Mouse (Mus musculus): Measurements from ENCODE around the gene Tepsin.
A peak's percentile ranks its signal among the peaks of the same experiment; 100 is the strongest.

Gene Tepsin

DNA sequence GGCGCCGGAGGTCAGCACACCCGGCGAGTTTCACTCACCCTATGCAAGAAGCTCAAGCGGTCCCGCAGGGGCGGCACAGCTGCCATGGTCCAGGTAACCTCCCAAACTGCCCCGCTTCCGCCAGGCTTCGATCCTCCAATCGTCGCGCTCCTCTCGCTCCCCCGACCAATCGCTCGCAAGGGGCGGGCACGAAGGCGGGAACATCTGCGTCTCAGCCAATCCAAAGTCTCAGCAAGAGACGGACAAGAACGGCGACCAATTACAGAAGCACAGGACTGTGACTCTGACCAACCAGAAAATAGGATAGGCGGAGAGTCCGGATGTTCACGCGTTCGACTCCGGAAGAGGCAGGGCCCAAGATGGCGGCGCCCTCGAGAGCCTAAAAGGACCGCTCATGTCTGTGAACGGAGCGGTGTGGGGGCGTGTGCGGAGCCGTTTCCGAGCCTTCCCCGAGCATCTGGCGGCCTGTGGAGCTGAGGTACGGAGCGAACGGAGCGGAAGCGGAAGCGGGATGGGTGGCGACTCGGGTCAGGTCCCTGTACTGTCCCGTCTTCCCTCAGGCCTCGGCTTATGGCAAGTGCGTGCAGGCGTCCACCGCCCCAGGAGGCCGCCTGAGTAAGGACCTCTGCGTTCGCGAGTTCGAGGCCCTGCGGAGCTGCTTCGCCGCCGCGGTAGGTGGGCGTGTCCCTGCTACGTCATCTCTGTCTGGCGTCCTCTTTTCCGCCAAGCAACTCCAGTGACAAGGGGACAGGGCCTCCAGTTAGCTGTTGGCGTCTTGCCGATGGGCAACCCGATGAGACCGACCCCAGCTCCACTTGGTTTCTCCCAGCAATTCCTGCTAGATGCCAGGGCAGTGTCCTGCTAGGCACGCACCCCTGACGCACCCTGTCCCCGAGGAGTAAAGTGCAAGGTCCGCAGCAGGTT, at the start of gene Tepsin, which contains the start of gene Ndufaf8:
TSS of gene Tepsin (minus strand) at position 144 of the 924 bp plus-strand sequence.
TSS of gene Ndufaf8 (plus strand) at position 341 of the 924 bp plus-strand sequence.
- DNase-seq = peak; percentile 98

DNA sequence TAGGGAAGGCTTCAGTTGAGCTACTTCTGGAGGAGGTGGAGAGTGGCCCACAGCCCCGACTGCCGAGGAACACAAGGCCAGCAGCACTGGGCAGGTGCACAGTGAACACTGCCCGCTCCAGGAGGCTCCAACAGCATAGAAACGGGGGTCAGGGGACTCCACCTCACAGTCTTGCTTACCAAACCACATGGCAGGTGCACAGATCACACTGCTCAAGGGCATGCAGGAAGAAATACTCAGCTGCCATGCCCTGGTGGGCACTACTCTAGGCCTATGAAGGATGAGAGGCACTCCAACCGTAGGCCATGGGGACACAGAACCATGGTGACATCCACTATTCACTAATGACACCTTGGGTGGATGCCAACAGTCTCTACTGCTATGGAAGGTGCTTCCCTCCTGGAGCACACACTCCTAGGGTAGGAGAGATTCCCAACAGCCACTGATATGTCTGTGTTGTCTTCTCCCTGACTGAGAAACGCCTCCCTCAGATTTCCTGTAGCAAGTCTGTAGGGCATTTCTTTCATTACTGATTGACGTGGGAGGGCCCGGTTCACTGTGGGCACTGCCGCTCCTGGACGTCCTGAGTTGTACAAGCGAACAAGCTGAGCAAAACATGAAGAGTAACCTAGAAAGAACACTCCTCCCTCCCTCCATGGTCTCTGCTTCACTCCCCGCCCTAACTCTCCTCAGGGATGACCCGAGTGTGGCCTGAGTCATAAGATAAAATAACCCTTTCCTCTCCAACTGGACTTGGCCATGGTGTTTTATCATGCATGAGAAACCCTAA, 45.4 kb upstream of the Tepsin start:
- no peak for DNase-seq

DNA sequence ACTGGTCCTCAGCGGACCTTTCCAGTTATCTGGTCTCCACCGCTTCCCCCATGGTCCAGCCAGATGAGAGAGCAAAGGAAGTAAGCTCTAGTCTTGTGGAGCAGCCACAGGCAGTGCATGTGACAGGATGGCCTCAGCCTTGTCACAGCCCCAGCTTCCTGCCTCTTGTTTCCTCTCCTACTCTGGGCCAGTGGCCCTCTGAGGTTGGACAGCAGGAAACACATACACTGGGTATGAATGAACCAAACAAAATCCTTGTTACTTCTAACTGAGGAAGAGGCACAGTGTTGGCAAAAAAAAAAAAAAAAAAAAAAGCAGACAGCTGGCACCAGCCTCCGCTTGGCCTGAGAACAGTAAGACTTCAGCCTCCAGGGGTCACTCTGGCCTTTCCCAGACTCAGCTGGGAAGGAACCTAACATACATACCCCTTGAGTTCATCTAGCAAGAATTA, 44.1 kb upstream of the Tepsin start:
- no peak for DNase-seq

DNA sequence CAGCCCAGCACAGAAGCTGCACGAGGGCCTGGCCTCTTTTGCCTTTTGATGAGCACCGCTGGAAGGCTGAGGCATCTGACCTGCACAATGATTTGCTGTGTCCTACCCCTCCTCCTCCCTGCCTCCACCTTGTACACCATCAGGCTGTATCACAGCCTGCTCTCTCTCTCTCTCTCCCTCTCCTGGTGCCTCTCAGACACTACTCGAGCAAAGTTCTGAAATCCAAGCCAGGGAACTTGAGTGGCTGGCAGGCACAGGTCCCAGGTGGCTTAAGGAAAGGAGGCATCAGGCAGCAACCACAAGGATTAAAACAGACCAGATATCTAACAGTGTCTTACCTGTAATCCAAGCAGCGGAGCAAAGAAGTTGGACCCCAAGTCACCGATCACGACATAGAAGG, 41.7 kb upstream of the Tepsin start:
- DNase-seq = no peak

DNA sequence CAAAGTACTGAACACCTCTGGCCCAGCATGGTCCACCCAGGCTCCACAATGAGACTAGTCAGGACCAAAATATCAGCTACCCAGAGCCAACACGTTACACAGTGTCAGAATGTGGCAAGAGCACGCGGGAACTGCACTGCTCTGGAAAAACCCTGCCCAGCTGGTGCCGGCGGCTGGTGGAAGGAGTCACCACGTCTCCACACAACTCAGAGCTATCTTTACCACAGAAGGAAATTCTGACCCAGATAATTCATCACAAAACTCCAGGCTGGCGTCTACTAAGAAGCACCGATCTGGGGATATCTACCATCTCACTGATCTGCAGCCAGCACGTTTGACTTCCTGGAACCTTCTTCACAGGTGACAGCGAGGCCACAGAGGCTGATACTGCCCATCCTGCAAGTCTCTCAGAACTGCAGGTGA, 40.8 kb upstream of the Tepsin start:
- peak; percentile 52 for DNase-seq

DNA sequence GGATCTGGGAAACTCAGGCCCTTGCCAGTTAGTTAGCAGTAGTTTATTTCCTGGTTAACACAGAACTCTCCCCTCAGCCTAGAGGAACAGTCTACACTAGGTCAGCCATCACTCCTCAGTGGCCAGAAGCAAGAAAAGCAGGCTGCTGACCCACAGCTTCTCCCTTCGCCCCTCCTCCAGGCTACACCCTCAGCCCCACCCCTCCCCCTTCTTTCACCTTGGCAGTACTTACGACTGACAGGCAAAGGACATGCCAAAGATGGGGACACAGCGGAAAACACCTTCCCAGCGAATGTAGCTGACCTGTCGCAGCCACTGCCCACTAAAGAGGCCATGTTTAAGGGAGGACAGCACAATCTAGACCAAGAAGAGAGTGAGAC, 39.1 kb upstream of the Tepsin start:
- no peak for DNase-seq

DNA sequence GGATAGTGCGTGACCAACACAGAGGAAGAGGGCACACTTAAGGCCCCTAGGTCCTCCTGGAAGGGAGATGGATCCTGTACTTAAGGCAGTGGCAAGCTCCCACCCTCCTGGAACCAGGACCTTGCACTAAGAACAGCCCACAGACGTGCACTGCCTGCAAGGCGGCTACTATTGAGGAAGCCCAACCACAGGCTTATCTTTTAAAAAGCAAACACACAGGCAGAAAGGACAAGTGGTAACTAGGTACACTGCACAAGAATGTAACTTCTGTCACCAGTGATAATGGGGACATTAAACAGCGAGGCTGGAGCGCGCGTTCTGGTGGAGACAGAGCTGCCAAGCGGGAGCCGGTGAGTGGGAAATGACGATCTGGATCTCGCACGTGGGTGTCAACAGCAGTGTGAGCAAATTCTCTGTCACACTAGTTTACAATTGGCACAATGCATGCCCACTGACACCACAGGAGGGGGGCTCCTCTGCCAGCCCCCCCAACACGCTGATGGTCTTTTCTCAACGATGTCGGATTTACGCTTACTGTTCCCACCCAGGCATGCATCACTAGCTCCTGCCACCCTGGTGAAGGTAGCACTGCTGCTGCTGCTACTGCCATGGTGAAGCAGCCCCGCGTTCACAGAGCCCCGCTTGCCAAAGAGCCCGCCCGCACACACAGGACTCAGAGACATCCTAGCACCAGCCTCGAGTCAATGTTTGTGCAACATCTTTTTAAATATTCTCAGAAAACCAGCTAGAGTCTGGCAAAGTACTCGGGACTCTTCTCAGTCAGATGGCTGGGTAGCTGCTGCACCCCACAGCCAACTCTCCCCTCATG, 38.5 kb upstream of the Tepsin start:
- peak; percentile 87 for DNase-seq

DNA sequence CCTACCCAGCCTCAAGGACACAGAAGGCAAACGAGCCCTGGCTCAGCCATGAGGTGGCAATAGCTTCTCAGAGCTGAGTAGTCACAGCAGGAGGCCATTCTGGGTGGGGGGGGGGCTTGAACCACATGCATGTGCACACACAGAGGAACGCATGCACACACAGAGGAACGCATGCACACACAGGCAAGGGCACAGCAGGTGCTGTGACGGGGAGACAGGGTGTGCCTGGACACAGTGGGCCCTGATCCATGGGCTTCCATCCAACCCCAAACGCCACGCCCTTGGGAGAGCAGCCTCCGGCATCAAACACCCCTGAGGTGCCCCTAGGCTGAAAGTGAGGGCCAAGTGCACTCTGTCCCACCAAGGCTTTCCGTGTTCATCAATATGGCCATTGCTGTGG, 37.7 kb upstream of the Tepsin start:
- no peak for DNase-seq

DNA sequence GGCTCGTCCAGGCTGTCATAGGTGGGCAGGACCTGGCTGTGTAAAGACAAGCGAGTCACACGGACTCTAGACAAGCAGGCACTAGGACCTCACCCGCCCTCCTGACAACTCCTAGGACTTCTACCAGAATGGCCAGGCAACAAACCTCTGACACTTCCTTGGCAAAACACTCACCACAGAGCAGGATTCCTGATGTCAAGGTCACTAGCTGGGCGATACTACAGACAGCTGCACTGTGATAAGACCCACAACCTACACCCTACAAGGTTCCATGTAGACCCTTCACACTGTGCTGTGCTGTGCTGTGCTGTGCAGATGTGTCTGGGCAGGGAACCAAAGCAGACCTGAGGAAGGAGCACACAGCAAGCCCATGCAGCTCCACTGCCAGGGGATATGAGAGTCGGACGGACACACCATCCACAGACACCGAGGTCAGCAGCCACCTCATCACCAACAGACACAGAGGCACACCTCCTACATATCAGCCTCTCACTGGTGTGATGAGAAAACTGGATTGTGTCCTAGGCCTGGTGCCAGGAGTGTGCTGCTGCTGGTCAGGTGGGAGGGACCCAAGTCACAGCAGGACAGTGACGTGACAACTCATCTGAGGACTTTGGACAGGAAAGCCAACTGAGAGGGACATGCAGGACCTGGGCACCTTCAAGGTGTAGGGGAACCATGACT, 36.5 kb upstream of the Tepsin start:
- DNase-seq = no peak

DNA sequence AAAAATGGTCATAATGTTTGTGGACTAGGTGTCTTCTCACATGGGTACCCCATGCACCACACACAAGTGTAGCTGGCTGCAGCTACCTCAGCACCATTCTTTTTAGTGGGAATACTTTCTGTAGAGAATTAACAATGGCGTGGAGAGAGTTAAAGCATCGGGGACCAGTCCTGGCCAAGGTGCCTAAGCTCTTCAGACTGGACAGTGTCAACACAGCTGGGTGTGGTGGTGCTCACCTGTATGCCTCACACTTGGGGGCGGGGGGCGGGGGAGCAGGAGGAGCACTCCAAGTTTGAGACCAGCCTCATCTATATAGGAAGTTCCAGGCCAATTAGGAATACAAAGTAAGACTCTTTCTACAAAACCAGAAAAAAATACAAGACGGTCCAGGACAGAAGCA, 35.6 kb upstream of the Tepsin start:
- no peak for DNase-seq

DNA sequence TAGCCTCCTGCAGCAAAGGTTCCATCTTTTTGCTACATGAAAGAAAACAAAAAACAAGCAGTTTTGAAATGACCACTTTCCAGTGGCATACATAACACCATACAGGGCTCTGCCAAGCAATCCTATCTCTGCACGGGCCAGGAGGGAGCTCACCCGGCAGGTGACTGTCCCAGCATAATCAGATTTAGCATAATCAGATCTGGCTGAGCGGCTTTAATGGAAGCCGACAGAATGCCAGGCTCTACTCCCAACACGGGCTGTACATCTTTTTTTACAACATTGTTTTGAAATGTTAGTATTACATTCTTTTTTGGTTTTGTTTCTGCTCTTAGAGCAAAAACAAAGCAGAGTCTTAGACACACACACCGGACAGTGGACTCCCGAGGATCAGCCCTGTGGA, 30.8 kb upstream of the Tepsin start:
- no peak for DNase-seq

DNA sequence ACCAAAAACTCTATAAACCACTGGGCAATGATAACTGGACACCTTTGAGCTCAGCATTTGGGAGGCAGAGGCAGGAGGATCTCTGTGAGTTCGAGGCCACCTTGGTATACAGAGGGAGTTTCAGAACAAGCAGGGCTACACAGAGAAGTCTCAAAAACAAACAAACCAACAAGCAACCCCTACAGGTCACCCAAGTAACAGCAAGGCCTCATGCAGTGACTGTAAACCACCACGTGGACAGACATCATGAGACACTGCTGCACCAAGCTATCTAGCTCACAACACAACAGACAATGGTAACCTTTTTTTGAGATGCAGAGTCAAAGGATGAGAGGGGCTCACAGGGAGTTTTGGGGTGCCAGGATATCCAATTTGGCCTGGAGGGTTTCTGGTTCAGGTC, 28.3 kb upstream of the Tepsin start:
- DNase-seq = no peak

DNA sequence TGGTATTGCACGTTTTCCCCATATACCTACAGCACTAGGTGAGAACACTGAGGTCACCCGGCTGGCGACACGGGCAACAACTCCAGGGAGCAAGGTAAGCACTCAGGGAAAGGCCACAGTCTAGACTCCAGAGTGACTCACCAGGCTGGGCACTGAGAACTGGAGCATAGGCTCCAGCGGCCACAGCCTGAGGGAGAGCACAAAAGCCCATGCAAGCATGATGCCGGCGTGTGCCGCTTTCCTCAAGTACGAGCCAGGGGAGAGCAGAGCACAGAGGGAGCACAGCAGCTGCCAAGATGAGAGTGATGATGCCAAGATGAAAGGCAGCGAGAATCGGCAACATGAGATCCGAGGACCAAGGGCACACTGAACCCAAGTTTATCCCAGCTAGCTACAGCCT, 23.6 kb upstream of the Tepsin start:
- DNase-seq = no peak

DNA sequence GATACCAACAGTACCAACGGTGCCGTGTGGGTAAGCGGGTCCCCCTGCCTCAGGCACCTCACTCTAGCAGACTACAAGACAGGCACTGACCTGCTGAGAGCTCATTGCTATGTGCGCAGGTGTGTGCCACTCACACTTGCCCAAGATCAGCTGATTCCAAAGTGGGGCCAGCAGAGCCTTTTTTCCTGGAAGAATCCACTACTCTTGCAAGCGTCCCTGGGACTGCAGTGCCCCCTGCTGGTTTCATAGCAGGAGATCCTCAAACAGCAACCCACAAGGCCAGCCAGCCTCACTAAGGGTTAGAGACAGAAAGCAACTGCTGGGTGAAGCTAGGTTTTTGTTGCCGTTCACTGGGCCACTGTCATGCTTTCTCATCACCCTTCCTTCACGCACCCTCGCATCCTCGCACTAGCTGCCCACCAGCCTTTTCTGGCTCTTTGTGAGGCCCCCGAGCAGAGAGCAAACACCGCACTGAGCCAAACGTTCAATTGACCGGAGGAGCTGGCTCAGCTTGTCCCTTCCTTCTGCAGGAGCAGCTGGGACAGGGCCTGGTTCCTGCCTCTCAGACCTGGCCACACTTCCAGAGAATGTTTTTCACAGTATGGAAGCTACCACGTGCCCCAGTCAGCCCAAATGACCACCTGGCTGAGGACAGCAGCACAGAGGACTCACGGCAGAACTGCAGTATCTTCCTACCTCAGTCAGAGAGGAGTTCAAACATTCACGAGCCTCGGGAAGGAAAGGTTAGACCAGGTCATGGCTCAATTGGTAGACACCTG, 22.3 kb upstream of the Tepsin start:
- peak; percentile 82 for DNase-seq

DNA sequence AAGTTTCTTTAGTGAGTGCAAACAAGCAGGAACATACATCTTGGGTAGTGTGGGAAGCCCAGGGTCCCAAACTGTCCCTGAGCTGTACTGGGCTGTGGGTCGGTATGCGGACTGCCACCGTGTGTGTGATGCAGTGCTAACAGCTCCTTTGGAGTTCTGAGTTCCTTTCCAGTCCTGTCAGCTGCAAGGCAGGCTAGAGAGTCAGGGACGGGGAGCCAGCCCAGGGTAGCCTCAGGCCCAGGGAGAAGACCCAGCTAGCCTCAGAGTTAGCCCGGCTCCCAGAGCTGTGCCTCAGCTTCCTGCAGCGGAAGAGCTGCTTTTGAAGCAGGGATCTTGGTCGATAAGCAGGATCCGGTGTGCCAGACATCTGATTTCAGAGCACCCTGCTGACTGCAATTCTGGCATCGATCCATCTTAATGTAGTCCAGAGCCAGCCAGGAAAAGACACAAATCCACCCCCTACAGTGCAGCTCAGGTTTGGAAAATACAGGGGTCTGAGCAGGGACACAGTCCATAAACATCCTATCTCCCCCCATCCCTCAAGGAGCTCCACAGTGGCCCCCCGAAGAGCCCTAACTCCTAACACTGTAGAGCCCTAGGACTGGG, 21.5 kb upstream of the Tepsin start:
- no peak for DNase-seq

DNA sequence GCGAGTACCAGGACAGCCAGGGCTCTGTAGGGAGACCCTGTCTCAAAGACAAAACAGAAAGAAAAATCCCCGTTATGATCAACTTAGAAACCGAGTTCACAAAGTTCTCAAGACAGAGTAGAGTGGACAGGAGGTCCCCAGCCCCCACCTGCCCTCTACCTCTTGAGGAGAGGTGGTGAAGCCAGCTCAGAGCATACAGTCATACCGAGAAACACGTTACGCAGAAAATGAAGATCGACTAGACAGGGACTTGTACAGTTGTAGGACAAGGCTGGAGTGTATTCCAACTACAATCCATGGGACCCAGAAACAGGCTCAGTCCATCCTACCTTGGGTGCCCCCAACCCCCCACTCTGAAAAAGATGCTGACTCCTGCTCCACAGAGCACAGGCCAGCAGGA, 20.6 kb upstream of the Tepsin start:
- DNase-seq = no peak

DNA sequence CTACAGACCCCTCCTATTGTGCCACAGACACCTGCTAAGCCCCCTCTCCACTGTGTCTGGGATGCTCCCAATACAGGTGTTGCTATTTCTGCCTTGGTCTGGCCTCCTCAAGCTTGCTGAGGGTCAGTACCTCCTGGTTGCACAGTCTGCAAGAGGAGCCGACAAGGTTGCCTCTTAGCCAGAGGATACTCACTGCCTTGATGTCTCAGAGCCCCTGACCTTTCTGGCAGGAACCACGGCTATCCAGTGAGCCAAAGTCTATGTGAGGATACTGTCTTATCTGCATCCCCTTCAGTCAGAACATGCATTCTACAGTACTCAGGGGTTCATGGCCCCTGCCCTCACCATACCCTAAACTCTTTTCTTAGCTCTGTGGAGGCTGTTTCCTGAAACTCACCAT, 19.1 kb upstream of the Tepsin start:
- no peak for DNase-seq

DNA sequence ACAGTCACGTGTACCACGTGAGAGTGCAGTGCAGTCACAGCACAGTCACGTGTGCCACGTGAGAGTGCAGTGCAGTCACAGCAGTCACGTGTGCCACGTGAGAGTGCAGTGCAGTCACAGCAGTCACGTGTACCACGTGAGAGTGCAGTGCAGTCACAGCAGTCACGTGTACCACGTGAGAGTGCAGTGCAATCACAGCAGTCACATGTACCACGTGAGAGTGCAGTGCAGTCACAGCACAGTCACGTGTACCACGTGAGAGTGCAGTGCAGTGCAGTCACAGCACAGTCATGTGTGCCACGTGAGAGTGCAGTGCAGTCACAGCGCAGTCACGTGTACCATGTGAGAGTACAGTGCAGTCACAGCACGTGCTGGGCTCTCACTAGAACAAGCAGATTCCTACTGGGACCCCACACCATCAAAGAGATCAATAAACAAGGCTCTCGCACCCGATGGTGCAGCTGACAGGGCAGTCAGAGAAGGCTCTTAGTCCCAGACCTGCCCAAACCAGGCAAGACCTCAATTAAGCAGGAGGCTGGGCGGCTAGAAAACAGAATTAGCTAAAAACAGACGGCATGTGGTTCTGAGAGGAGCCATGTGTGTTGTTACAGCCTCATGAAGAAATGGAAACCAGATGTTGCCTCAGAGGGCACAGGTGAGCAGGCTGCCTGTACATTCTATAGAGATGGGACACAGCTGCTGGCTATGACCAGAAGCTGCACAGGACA, 16.1 kb upstream of the Tepsin start:
- no peak for DNase-seq

DNA sequence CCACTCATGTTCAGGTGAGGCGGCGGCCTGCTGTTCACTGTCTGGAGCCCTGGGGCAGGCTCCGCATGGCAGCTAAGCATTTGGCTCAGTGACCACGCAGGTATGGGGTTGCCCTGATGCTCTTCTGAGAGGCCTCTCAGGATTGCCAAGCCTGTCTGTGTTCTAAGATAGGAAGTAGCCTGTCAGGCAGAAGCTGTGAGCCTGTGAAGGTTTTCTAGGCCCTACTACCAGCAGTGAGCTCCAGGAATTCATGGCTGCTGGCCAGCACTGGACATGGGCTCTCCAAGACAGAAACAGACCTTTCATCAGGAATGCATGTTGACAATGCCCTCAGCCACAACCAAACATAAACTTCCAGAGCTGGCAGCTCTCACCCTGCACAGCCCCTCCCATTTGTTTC, 13.6 kb upstream of the Tepsin start:
- DNase-seq = no peak

DNA sequence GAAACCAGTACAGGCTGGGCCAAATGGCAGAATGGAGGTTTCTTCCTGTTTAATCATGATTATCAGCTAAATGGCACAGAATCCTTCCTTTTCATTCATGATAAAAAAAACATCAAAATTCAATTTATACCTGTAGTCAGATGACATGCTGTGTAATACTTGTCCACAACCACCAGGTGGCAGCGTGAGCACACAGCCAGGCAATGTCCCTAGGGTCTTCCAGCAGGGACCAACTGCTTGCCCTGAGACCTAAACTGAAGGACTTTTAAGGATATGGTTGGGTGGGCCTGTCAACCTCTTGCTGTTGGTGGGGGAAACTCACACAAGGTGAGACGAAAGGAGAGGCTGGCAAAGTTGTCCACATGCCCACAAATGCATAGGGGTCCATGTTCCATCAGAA, 12.5 kb upstream of the Tepsin start:
- no peak for DNase-seq

Measured in right cerebral cortex, adult 18-20 months (tissue).